Mouse (Mus musculus) adrenal gland, postnatal 4 days (tissue): ENCODE data around the gene Traf3ip3. TPM values are rescaled to one million over a fixed set of nuclear protein-coding genes. Genes with fewer than 3 reads are reported as not detected.

ENCODE experiments used
- DNase-seq, 2 experiments: peaks; one replicate each; pipeline ENCODE4 v3.0.0; 2021 to 2022; ENCODE audit warnings: low spot score in 2 of 2, mixed read lengths in 2 of 2
- long read RNA-seq, 2 experiments: library from polyadenylated mRNA; stranded (forward); transcript quantifications; one replicate each; pipeline ENCODE4 v2.0.0; 2021
- total RNA-seq, 2 experiments: library from RNA; stranded (reverse); gene quantifications; 2 replicates each; pipeline ENCODE4 v1.2.3; 2021

Traf3ip3 gene
- 1 to 10 TPM; 3.5 to 7.7 TPM for total RNA-seq
- long read RNA-seq, experiment 1, partial matches to known transcripts, result 0 of 1 reads
- long read RNA-seq, experiment 1, other reads (novel, unspliced or antisense), result 1 of 1 reads
- long read RNA-seq, experiment 2, partial matches to known transcripts, result 0 of 2 reads
- long read RNA-seq, experiment 2, other reads (novel, unspliced or antisense), result 2 of 2 reads

DNA sequence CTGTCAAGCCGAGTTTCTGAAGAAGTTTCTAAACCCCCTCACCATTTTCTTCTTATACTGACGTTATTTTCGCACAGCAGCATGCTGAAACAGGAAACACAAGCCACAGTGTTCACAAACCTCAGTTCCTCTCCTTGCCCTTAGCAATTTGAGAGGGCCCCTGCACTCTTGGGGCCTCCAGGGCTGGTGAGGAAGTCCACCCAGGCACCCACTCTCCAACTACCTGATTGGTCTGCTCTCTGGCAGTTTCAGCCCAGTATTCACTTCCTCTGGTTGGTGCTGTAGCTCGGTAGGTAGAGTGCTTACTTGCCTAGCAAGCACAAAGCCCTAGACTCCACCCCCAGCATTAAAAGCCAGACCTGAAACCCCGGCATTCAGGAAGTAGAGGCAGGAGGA lies at the start of gene Traf3ip3:
Gene Traf3ip3, minus strand, starts transcription at position 321 of the 396 bp plus-strand sequence.
- no peak for DNase-seq

DNA sequence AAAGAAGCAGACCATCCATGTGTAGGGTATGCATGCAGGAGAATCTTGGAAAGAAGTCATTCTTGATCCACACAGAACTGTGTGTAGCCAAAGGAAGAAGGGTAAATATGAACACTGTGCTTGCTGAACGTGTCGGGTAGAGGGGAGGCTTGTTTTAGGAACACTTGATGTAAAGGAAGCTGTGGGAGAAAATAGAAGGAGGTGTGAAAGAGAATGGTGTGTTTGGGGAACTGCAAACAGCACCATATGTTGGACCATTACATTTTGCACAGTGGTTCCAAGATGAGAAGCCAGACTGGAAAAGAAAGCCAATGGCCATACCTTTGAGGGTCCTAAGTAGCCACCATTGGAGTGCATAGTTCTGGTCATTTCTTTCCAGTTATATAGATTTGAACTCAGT lies 48.5 kb upstream of the Traf3ip3 start:
- DNase-seq, result no peak

- no peak for DNase-seq
These were observed 42.7 kb upstream of the Traf3ip3 start for GRCm38 (mm10) chr1:193244235-193244634.

GRCm38 (mm10) chr1:193243571-193244193 lies 42.2 kb upstream of the Traf3ip3 start:
- no peak for DNase-seq

GRCm38 (mm10) chr1:193242863-193243262 lies 41.4 kb upstream of the Traf3ip3 start:
- no peak for DNase-seq

DNA sequence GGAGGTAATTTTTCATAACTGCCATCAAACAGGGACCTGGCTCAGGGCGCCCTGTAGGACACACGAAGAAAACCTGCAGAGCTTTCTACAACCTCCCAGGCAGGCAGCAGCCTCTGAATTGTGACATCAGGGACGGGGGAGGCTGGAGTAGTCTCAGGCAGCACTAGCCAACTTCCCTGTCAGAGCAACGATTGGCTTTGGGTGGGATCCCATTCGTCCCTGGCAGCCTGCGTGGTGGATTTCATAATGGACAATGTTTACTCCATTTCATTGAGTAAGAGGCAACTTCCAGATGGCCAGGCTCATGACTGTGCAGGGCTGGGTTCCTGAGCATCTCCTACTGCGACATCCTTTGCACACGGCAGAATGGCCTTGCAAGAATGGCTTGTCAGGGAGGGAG lies 40.7 kb upstream of the Traf3ip3 start:
- DNase-seq, result peak in 1 of 2 experiments; percentile 8

- no peak for DNase-seq
These were observed 39.9 kb upstream of the Traf3ip3 start for GRCm38 (mm10) chr1:193241436-193241835.

DNA sequence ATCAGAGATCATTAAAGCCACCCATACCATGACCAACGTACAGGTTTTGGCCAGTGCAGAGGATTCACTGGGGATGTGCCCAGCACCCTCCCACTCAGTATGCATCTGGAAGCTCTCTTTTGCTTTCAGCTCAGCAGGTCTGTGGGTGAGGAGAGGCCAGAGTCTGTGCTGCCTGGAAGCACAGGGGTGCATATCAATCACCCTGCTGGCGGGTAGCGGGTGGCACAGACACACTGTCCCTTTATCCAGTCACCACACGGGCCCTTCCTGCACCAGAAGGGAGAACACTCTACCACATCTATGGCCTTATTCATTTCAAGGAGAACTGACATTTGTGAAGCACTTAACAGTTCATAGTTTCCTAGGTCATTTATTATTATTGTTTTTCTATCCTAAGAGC lies 36.9 kb upstream of the Traf3ip3 start:
- no peak for DNase-seq

GRCm38 (mm10) chr1:193234930-193235329 lies 33.4 kb upstream of the Traf3ip3 start:
- no peak for DNase-seq

GRCm38 (mm10) chr1:193234130-193234645 lies 32.7 kb upstream of the Traf3ip3 start:
- no peak for DNase-seq

- no peak for DNase-seq
These were observed 31.2 kb upstream of the Traf3ip3 start for GRCm38 (mm10) chr1:193232732-193233131.

DNA sequence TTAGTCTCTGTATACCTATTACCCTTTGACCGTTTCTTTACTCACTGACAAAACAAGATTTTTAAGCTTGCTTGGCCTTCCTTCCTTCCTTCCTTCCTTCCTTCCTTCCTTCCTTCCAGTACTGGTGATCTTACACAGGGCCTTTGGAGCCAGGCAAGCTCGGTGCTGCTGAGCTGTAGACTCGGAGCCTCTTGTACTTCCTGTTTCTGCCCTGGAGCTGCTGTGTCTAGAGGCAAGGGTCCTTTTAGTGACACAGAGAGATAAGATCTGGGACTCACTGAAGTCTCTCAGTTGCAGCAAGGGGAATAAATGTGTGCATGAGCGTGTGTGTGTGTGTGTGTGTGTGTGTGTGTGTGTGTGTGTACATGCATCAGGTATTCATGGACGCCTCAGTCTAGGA lies 29.4 kb upstream of the Traf3ip3 start:
- DNase-seq, result no peak

DNA sequence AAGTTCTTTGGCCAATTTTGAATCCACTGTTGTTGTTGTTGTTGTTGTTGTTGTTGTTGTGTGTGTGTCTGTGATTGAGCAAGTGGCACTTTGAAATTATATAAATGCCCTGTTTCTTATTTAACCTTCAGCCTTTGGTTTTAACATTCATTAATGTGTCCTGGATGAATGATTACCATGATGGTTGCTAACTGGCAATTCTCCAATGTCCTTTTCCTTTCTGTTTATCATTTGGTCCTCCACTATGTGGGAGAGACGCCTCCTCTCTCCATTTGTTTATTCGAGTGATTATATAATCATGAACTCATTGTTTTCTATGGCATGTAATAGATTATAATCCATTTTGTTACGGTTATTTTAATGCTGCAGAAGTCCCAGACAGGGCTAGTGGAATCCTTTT lies 29.0 kb upstream of the Traf3ip3 start:
- no peak for DNase-seq

DNA sequence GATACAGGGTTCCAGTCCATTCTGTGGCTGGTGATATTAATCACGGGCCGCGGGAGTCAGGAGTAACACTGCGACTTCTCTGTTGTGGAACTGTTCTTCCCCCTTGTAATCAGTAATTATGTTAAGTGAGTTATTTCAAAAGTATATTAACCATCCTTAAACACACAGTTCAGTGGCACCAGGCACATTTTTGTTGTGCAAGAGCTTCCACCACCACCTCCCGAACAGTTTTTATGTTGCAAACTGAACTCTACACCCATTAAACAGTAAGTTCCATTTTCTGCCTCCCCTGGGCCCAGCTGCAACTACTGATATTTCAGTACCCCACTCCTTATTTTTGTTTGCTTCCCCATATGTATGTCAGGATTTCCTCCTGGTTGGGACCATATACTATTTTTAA lies 28.1 kb upstream of the Traf3ip3 start:
- DNase-seq, result no peak

DNA sequence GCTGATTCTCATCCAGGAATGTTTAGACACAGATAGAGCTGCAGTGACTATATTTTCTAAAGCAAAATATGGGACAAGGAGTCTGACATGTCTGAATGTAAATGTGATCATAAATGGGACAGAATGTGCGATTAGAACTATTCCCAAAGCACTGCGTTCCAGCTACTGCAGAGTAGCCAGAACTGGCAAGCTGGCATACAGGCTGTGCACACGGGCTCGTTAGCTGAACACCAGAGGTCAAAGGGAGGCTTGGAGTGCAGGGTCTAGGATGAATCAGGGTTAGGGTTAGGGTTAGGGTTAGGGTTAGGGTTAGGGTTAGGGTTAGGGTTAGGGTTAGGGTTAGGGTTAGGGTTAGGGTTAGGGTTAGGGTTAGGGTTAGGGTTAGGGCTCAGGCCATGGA lies 26.0 kb upstream of the Traf3ip3 start:
- DNase-seq, result no peak

DNA sequence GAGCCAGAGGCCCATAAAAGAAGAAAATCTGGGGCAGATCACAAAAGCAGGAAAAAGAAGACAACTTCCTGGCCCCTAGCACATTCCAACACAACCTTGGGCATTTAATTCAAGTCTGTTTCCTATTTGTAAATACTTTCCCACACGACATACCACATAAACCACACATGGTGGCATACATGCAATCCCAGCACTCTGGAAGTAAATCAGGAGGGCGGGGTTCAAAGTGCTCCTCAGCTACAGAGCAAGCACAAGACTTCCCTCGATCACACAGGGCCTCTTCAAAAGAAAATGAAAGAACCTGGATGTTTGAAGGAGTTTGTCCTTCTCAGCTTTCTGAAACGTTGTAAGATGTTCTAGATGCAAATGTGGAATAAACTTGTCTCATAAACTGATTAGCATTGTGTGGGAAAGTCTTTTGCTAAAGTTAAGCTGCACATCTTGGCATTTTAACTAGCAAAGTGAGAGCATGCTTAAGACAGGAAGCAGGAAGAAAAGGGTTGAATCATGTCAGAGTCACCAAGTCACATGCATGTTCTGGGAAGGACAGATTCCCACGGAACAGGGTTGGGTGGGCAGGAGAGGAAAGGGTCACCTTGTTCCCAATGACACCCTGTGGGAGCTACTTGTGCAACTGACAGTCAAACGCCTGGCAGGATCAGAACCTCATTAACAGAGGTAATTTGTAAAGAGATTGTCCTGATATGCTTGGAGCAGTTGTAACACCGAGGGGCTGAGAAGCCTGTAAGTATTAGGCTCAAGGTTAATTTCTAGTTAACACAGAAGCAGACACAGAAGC lies 25.4 kb upstream of the Traf3ip3 start:
- no peak for DNase-seq

DNA sequence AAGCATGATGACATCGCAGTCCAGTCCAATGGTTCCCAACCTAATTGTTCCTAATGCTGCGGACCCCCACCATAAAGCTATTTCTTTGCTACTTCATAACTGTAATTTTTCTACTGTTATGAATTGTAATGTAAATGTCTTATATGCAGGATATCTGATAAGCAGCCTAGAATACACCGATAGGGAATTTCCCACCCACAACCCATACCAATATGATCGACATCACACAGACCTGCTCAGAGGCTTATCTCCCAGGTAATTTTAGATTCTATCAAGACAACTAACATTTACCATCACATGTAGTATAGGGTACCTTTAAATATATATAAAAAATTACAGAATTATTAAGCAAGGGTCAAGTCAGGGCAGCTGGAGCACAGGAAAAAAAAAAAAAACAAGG lies 24.6 kb upstream of the Traf3ip3 start:
- DNase-seq, result no peak

DNA sequence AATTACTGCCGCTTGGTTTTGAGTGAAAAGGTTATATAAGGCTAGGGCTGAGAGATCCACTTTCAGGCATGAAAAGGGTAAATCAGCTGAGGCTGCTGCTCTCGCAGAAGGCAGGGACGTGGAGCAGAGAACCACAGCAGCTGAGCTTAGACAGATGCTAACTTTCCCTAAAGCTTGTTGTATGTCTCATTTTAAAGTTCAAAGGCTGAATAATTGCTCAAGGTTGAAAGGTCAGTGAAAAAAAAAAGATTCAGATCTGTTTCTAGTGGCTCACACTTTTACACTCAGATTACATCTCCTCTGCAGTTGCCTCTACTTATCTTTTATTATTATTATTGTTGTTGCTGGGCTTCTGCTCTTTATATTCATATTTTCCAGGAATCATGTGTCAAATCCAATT lies 24.0 kb upstream of the Traf3ip3 start:
- DNase-seq, result no peak

- no peak for DNase-seq
These were observed 18.9 kb upstream of the Traf3ip3 start for GRCm38 (mm10) chr1:193220408-193220807.

GRCm38 (mm10) chr1:193216000-193216399 lies 14.5 kb upstream of the Traf3ip3 start:
- DNase-seq, result no peak

GRCm38 (mm10) chr1:193214053-193214452 lies 12.6 kb upstream of the Traf3ip3 start:
- no peak for DNase-seq

DNA sequence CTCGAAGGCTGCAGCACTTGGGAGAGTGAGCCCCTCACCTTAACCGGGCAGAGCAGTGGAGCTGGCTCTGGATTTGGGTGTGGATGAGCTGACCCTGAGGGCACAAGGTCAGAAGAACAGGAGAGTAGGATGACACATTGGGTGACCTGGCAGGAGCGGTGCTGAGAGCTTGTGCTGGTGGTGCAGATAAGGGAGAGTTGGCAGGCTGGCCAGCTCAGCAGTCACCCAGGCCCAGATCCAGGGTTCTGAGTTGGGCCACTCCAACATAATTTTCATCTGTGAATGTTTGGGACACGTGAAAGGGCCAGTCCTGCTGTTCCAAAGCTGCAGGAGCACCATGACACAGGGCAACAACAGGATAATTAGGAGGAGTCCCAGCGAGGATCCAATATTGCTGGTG lies 9.9 kb upstream of the Traf3ip3 start:
- no peak for DNase-seq
